ENCODE assay signal across 12 mouse cellular contexts in the genomic region with DNA sequence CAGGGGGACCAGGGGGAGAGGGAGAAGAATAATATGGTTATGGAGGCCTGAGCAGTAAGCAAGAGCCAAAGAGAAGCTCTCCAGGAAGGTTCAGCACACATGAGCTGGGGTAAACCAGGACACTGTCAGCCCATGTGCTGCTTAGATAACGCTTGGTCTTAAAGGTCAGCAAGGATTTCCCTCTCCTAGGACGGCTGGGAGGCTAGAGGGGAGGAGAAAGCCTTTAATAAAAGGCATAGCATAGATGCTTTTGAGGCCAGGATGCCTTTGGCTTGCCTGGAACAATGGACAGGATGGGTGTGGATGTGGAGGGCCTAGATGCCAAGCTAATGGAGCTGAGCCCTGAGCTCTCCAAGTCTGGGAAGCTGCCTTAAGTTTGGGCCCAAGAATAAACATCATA.
DNase-seq lines count a peak whose midpoint lies in the region; ATAC-seq and TF ChIP-seq lines count a peak whose summit lies in the region.
"Had no signal": no experiment of that assay in that cellular context is flagged by ENCODE, and none has a peak within 500 bp of the region (broad histone marks: within the 10 kb centered on the region; RNA-seq: fewer than 3 reads in every experiment).

No protein-coding gene starts in this region.

- H3K9ac ChIP-seq in lung, embryonic 14.5 days: no peak overlapping the region
- 0 out of 2 replicates have a peak overlapping the region, but pooled peaks have one; percentile 10 for H3K9ac ChIP-seq in midbrain, embryonic 16.5 days (ENCODE audit: low read depth, low read length)
- H3K9ac ChIP-seq: liver, embryonic 14.5 days had no signal

- TF ChIP-seq CTCF in gastrocnemius, adult 2 months (IDR thresholded peaks at IDR 0.05): no peak
- TF ChIP-seq CTCF in lung, embryonic 14.5 days (IDR thresholded peaks at IDR 0.05; ENCODE audit: low read depth): no peak
- TF ChIP-seq CTCF in lung, adult 2 months (IDR thresholded peaks at IDR 0.05; ENCODE audit: insufficient read depth, low read length): no peak

- peaks cover 38% of the 10 kb centered on the region for H3K4me1 ChIP-seq in lung, embryonic 14.5 days (ENCODE audit: insufficient read depth)
- peaks cover 14% of the 10 kb centered on the region for H3K4me1 ChIP-seq in lung, adult 2 months (ENCODE audit: control insufficient read depth, insufficient read depth, low read length)
- H3K4me1 ChIP-seq in midbrain, embryonic 16.5 days (ENCODE audit: control insufficient read depth, insufficient read depth, low read length): peaks cover 19% of the 10 kb centered on the region

- H3K27me3 ChIP-seq in lung, embryonic 14.5 days (ENCODE audit: insufficient read depth, low read length): no peaks in the 10 kb centered on the region
- no peaks in the 10 kb centered on the region for H3K27me3 ChIP-seq in midbrain, embryonic 16.5 days (ENCODE audit: control insufficient read depth, insufficient read depth, low read depth, low read length)

- H3K27ac ChIP-seq in gastrocnemius, adult 2 months: peak overlapping the region; percentile 88
- H3K27ac ChIP-seq in lung, embryonic 14.5 days (ENCODE audit: low read depth): peak overlapping the region; percentile 50; the same call in 1 of the 2 replicates
- H3K27ac ChIP-seq in midbrain, embryonic 16.5 days (ENCODE audit: low read length): 0 out of 2 replicates have a peak overlapping the region, but pooled peaks have one; percentile 4
- H3K27ac ChIP-seq: liver, embryonic 14.5 days had no signal

- intact Hi-C loops in gastrocnemius, adult 2 months (cut with DNase I): no loop called here
- intact Hi-C loops in gastrocnemius, postnatal 14 days (cut with DNase I; ENCODE audit: low total_unique reads): no loop called here
- intact Hi-C loops in left cerebral cortex, postnatal 14 days (cut with DNase I): no loop called here

- H3K4me3 ChIP-seq in gastrocnemius, adult 2 months: no peak overlapping the region
- no peak overlapping the region for H3K4me3 ChIP-seq in lung, embryonic 14.5 days (ENCODE audit: low read depth, low read length)
- H3K4me3 ChIP-seq in lung, adult 2 months (replicated peaks; ENCODE audit: extremely low read depth, low read depth, low read length): no peak overlapping the region
- no peak overlapping the region for H3K4me3 ChIP-seq in midbrain, embryonic 16.5 days (ENCODE audit: low read depth, low read length)

- no peaks in the 10 kb centered on the region for H3K9me3 ChIP-seq in lung, embryonic 14.5 days (ENCODE audit: low read depth, low read length)
- H3K9me3 ChIP-seq in midbrain, embryonic 16.5 days (replicated peaks; ENCODE audit: control insufficient read depth, low read length, poor library complexity, severe bottlenecking): no peaks in the 10 kb centered on the region

- peak; percentile 48 for DNase-seq in gastrocnemius, adult 2 months
- no peak for DNase-seq in gastrocnemius, postnatal 14 days
- DNase-seq in lung, embryonic 14.5 days: no peak
- DNase-seq in lung, adult 2 months: no peak
- peak; percentile 32 for DNase-seq in heart, postnatal 4 days
- no peak for DNase-seq in left cerebral cortex, postnatal 14 days (ENCODE audit: low spot score in 2 of 2)
- DNase-seq in ovary, adult 18-20 months (ENCODE audit: low spot score): no peak
- DNase-seq: cerebellum, postnatal 25 days; gastrocnemius, postnatal 10 days; thymus, postnatal 4 days had no signal

- 34% methylated on average over 2 of the region's 2 CpGs for WGBS in lung, embryonic 14.5 days
- WGBS in lung, adult 2 months: 32% methylated on average over 2 of the region's 2 CpGs
- 21% methylated on average over 2 of the region's 2 CpGs for WGBS in midbrain, embryonic 16.5 days

- TF ChIP-seq POLR2A in lung, adult 2 months (IDR thresholded peaks at IDR 0.05; ENCODE audit: borderline replicate concordance, extremely low read depth, low read depth, low read length): no peak

- no peak for ATAC-seq in lung, embryonic 14.5 days (ENCODE audit: insufficient read depth)
- no peak for ATAC-seq in midbrain, embryonic 16.5 days

- H3K4me2 ChIP-seq in lung, embryonic 14.5 days: no peak overlapping the region
- H3K4me2 ChIP-seq in midbrain, embryonic 16.5 days (ENCODE audit: low read length): no peak overlapping the region

- H3K36me3 ChIP-seq in lung, embryonic 14.5 days (ENCODE audit: insufficient read depth): 0 out of 2 replicates have a peak, but pooled peaks cover 5% of the 10 kb centered on the region
- H3K36me3 ChIP-seq in midbrain, embryonic 16.5 days (ENCODE audit: control insufficient read depth, insufficient read depth, low read length): no peaks in the 10 kb centered on the region

Comparison
In these comparisons a context has a peak if more than half of its experiments do, and no peak if none do; other contexts are left out.
1. DNase-seq: peak in gastrocnemius, adult 2 months (single experiment) and heart, postnatal 4 days (single experiment); none in gastrocnemius, postnatal 14 days (single experiment), lung, embryonic 14.5 days (single experiment), lung, adult 2 months (single experiment), left cerebral cortex, postnatal 14 days (0 of 2) and ovary, adult 18-20 months (single experiment).
2. H3K27ac ChIP-seq: peak in every context shown above with its lines; median percentile 88 in gastrocnemius, adult 2 months; 50 in lung, embryonic 14.5 days; 4 in midbrain, embryonic 16.5 days.